Mouse (Mus musculus) adrenal gland, postnatal 10 days (tissue): Measurements from ENCODE around the gene Hoxb6. TPM values are rescaled to one million over a fixed set of nuclear protein-coding genes. Genes with fewer than 3 reads are reported as not detected.

Experiments used
- DNase-seq: peaks from one replicate; pipeline ENCODE4 v3.0.0; 2021; ENCODE audit warnings: mixed read lengths
- long read RNA-seq, 2 experiments: library from polyadenylated mRNA; stranded (forward); transcript quantifications; one replicate each; pipeline ENCODE4 v2.0.0; 2021
- total RNA-seq, 2 experiments: library from RNA; stranded (reverse); gene quantifications; 2 replicates each; pipeline ENCODE4 v1.2.3; 2021

Hoxb6 gene
- total RNA-seq, result 10 to 100 TPM; 23.6 to 29.8 TPM
- long read RNA-seq, experiment 1, transcript Hoxb6-201 (2 exons, 1,321 nt), result major isoform, 41 of 41 reads
- long read RNA-seq, experiment 1, partial matches to known transcripts, result 0 of 41 reads
- long read RNA-seq, experiment 1, other reads (novel, unspliced or antisense), result 0 of 41 reads
- long read RNA-seq, experiment 2, transcript Hoxb6-201 (2 exons, 1,321 nt), result major isoform, 18 of 26 reads
- long read RNA-seq, experiment 2, partial matches to known transcripts, result 4 of 26 reads
- long read RNA-seq, experiment 2, other reads (novel, unspliced or antisense), result 4 of 26 reads

DNA sequence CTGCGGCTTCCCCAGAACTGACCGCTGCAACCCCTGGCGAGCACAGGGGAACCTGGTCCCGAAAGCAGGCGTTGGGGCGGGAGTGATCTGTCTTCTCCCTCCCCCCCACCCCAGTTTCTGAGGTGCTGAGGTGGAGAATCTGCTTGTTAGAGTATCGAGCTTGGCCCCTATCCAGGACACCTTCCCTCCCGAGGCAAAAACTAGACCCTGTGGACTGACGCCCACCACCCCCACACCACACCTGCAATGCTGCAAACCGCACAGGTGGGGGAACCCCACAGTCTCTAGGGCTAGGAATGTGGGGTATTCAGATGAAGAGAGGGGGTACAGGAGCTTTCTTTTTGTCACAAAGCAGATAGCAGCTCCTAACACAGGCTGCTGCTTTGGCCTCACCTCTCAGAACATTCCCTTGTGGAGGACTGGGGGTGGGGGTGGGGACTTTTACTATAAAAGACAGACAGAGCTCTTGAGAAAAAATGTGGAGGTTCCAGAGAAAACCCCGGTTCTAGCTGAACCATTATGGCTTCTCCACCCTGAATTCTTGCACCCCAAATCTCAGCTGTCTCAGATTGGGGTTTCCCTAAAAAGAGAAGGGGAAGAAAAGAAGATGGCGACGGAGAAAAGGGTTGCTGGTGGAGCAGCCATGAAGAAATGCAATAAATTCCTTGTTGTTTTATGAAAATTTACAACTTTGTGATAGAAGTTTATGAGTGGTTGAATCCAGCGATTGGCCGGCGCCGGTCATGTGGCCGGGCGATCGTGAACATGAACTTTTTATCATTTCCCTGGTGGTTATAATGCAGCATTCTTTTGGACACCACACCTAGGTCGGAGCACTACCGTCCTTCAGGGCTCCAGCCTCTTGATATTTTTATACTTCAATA, at the start of gene Hoxb6:
Gene Hoxb6 (plus strand): TSS at position 796 of the 884 bp plus-strand sequence.
- peak; percentile 86 for DNase-seq

DNA sequence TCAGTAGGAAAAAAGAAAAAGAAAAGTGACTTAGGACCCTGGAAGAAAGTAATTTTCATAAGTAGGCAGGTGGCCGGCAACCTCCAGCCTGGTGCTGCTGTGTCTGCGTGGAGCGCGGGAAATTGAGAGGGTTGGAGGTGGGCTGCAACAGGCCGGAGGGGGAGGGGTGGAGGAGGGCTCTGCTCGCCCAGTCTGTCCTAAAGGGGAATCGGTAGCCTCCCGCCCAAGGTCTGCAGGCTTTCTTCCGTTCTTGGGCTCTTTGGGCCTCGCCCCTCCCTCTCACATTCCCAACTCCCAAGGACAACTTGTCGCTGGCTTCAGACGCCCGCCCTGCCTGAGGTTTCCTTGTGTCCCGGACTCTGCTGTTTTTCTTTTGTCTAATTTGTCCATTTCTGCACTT, 41.4 kb upstream of the Hoxb6 start:
- peak; percentile 77 for DNase-seq

DNA sequence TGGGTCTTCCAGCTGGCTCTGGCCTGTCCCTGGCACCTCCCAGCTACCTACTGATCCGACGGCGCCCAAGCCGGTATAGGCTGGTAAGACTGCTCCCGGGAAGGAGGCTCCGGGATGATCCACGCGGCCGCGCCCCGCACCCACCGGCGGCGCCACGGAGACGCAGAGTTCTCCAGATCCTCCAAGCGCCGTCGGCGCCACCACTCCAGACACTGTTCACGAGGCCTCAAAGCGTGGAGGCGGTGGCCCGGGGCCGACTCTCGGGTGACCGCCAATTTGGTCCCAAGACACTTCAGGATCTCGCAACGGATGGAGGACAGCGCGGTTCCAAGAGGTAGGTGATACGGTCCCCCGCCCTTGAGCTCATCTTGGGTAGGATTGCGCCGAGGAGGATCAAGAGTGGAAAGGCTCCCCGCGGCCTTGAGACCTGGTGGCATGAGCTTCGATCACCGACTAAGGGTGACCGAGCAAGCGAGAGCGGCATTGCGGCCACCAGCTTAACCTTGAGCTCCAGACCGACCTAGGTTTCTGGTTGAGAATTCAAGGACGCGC, 40.7 kb upstream of the Hoxb6 start:
- peak; percentile 58 for DNase-seq

DNA sequence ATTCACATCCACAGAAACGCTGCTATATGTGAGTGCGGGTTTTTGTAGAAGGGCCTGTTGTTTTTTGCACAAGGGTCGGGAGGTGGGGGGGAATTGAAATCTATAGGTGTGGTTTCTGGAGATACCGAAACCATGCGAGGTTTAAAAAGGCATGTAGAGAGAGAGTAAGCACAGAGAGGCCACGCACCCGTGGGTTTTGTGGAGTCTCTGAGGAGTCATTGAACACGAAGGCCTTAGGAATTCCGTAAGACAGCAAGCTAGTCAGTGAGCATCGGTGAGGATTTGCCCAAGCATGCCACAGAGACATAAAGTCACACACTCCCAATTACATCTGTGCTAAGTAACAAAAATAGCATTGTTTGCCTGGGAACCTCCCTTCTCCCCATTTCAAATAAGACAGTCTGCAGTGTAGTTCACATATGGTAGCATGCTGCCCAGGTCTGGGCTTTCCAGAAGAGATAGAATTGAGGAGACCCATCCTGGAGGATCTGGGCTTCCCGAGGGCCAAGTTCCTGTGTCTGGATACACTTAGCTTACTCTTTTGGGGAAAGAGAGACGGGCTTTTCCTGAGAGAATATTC, 39.6 kb upstream of the Hoxb6 start:
- DNase-seq, result peak; percentile 29

DNA sequence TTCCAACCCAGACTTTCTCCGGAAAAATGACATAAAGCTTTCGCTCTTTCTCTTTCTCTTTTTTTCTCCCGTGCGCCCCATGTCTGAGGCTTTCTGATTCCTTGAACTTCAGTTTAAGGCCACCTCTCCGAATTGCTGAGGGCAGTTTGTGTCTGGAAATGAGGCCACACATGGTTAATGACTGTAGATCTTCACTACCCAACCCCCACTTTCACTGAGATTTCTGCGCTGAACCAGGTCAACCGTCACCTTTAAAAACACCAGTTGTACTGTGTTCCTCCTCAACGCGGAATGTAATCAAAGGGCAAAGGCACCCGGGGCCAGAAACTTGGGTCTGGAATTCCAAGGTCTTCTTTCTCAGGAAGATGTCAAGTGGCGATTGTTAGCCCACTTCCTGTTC, 38.1 kb upstream of the Hoxb6 start:
- peak; percentile 42 for DNase-seq

DNA sequence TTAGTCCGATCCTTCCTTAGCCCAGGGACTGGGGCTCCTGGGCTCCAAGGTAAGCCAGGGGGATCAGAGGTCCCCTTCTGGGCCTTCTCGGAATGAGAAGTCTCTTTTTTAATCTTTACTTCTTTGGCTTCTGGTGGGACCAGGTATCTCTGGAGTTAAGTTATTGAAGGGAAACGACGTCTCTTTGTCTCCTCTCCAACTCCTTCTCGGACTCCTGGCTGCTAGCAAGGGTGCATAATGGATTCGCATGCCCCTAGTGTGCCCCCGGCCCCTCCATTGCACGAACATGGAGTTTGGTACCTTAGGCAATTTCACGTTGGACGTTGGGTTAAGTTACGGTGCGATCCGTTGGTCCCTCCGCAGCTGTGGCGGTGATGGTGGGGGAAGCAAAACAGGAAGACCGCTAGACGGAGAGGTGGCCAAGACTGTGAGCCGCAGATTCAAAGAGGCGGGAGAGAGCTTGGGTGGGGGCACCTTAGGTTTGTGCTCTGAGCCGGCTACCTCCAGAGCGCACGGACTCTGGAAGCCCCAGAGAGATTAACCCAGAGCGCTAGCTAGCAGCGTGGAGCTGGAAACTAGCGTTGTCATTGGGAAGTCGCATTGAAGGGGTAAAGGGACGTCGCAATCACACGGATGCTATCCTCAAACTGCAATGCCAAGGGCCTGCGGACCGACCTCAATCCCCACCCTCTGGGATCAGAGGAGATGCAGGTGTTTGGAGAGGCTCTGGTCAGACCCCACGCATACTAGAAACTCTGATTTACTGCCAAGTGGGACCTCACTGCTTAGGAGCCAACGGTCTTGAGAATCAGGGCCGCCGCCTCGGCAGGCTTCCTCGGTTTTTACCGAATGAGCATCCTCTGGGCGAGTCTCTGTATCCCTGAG, 36.9 kb upstream of the Hoxb6 start:
- peak; percentile 38 for DNase-seq

DNA sequence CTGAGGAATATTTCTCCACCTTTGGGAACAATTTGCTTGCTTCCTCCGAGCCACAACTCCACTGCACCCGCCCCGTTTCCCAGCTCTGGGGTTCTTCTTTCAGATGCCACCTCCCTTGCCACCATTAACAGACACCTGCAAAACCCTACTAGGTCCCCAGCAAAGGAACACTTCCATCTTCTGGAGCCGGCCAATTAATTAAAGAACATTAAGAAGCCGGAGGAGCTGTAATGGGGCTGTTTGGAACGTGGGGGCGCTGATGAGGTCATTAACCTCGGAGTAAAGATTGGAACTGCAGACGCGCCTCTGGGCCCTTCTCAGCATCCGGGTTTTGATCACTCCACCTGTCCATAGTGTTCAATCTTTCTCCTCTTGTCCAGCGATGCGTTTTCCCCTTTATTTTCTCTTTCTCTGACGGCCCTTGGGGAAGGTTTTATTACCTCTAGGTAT, 36.3 kb upstream of the Hoxb6 start:
- DNase-seq, result peak; percentile 41

DNA sequence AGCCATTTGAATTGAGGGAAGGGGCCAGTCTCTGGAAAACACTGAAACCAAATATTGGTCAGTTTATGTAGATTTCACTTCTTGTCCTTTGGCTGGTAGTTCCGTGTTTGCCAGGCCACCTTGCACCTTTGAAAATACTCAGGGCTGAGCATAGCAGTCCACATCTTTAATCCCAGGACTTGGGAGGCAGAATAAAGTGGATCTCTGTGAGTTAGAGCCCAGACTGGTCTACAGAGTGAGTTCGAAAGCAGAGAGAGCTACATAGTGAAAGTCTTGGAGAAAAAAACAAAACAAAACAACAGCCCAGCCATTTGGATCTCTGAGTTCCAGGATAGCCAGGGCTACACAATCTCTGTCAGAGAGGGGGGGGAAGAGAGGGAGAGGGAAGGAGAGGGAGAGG, 35.1 kb upstream of the Hoxb6 start:
- DNase-seq, result no peak

DNA sequence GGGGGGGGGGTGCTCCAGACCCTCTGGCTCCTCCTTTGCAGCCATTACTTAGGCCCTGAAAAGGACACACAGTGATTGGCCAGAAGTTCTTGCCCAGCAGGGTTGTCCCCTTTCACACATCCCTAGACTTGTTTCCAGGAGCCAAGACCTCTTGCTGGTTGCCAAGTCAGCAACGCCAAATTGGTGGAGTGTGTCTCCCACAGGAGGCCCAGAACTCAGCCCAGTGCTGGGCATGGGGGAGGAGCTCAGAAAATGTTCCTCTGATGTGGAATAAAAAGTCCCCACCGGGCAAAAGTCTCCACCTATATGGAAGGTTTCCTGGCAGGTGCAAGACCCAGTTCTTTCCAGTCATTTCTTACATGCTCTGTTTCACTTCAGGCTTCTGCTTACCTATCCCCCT, 33.2 kb upstream of the Hoxb6 start:
- DNase-seq, result peak; percentile 47

DNA sequence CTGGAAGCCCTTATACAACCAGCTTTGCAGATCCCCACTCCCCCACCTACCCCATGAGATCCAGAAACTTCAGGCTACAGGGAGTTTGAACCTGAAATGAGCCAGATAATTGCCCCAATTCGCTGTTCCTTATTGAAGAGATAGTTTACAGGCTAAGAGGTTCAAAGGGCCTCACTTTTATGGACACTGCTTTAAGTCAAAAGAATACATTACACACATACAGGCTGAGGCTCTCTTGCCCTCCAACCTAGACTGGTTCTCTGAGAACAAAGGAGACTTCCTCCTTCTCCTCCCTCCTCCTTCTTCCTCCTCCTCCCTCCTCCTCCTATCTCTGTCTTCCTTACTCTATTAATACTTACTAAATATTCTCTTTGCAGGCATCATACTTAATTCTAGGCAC, 32.8 kb upstream of the Hoxb6 start:
- DNase-seq, result no peak

DNA sequence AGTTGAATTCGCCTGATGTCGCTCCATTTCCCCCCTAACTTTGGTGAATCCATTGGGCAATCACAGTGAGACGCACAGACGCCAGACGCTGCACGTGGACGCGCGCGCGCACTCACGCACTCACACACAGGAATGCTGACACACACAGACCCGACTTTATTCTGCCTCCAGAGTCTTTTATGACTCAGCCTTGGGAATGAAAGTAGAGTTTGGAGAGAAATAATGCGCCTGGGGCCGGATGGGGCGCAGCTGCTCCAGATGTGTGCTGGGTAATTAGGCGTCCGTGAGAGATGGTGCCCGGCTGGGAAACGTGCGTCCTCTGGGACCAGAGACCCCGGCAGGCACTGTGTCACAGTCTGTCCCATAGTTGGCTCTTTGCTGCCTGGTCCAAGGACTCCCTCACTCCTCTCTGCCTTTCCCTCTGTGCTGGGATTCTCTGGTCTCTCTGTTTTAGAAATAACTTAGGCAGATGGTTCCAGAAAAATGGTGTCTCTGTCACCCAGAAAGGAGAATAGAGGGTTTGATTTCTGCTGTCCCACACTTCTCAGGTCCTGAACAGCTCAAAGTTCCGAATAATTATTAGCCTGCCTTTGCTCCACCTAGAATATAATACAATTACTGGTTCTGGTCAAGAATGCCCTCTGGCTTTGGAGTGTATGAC, 31.8 kb upstream of the Hoxb6 start:
- peak; percentile 84 for DNase-seq

DNA sequence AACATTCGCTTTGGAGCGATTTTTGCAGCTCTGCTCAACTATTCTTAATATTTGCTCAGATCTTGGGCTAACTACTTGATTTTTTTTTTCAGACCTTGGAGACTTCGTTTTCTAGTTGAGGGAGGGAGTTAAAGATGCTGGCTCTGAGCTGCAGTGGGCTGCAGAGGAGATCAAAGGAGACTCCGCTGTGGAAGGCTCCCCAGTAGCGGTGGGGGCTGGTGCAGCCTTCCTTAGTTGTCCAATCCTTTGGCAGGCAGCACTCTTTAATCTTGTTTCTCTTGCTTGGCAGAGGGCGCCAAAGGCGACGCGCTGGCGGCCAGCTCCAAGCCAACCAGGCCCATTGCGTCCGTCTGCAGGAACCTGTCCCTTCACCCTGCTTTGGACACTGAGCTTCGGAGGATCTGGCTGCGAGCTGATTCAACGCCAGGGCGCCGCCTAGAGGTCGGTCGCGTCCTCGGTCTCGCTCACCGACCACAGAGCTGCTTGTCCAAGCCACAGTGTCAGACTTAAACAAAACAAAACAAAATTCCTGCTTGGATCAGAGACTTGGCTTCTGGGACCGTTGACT, 30.9 kb upstream of the Hoxb6 start:
- DNase-seq, result peak; percentile 93

DNA sequence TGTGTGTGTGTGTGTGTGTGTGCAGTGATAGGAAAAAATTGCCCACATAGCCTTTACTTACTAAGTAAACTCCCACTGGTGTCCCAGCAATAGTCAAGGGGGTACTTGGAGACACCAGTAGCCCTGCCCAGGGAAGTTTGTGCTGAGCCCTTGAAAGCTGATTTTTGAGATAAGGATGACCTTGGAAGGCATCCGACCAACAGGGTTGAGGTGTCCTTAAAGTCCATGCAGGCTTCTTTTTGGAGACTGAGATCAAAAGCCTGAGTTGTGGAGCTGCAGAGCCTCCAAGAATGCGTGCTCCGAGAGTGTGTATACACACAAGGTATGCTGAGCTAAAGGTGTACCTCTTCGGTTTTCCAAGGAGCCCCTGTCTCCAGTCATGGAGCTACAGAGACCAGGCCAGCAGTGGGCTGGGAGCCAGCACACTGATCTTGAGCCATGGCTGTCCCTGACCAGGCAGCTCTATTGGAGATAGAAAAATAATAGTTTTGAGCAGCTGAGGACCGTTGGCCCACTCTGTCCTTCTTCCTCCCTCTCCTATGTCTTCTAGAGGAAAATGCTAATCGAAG, 29.9 kb upstream of the Hoxb6 start:
- peak; percentile 75 for DNase-seq

DNA sequence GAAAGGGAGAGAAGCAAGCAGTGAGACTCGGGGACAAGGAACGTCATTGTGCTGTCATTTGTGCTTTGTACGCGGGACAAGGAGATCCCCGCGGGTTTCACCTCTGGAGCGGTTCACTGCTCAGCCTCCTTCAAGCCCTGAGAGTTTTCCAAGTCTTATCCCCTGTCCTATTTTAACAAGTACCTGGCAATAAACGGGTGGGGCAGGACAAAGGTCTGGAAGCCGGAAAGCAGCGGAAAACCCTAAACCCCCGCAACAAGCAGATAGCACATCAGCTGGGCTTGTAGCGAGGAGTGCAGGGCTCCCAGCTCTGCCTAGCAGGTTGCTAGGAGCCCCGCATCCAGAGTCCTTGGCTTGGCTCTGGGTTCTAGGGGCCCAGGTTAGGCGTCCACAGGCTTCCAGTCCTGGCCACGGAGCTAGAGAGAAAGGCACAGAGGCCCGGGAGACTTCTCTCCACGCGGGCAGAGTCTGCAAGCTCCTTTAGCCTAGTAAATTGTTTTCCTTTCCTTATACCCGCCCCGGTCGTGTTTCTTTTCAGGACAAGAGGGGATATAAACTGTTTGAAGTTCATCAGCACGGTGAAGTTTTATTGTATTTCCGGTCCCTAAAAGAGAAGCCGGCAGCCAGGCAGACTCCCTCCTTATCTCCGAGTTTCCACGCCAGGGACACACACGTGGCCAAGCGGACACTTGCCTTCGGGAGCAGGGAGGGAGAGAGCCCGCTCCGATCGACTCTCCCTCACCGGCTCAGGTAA, 28.5 kb upstream of the Hoxb6 start:
- DNase-seq, result peak; percentile 42

DNA sequence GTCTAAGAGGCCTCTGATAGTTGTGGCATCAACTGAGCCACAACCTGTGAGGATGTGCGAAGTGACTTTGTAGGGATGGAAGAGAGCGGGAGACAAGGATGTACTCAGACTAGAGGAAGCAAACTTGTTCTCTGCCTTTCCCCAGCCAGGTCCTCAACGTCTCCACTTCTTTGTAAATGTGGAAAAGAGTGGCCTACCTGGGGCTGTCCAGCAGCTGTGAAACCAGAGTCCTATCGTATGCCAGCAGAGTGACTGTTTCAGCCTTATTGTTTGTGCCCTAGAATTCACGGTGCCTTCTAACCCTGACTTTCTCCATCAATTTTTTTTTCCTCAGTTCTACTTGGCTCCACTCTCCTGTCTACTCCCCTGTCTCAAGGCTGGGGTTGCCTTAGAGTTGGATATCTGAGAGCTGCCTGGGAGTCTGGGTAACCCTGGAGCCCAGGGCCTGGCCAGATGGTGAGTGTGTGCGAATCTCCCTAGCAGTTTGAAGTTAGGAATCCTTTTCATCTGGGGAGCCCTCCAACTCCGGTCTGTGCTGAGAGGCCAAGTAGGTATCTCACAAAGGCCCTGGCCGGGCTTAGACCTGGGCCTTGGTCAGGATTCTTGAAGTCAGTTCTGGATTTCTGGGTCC, 27.8 kb upstream of the Hoxb6 start:
- DNase-seq, result peak; percentile 30

DNA sequence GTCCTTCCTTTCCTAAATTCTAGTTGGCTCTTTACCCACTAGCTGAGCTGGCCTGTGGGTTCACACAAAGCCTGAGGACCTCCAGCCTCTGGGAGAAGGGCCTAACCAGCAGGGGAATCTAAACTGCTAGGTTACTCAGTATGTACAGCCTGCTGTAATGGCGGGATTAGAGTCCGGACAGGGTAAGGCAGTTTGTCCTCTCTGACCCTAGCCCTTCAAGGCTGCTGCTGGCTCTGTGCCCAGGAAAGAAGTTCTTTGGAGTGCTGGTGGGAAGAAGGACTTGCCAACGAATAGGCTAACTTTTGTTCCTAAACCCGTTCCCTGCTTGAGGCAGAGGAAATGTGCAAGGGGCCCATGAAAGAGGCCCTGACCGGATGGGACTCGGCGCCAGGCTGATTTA, 26.3 kb upstream of the Hoxb6 start:
- peak; percentile 87 for DNase-seq

DNA sequence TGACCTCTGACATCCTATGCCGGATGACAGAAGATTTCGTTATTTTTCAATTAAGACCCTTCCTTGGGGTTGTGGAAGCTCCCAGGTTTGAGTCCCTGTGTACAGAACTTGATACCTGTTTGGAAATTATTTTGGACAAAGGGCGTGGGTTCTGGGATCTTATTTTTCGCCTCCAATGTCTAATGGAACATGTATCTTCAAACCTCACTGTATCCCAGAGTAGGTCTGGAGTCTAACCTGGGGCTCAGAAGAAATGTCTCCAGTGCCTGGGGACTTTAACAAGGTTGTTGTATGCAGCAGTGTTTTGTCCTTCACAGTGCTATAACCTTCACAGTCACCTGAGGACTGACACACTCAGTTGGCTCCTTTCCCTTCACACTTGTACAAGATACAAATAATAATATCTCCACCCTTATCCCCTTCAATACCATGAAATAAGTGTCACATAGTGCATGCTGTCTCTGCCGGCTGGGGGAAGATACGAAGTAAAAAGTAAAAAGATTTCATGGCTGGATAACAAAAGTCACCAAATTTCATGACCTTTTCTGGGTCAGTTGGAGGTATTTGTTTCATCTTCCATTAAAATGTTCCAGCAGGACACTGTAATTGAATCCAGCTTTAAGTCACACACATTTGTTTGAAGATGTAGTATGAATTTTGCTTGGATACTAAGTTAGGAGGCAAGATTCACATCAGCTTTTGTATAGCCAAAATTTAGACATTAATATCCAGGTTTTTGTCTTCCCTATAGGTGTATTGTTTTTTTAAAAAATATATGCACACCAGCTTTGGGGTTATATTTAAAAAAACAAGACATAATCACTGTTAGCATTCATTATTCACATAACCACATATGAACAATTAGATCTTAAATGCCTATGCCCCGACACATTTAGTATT, 25.0 kb upstream of the Hoxb6 start:
- DNase-seq, result no peak
